Mouse (Mus musculus): ENCODE measurements around the gene Cisd3. TPM values are rescaled to one million over a fixed set of nuclear protein-coding genes. Genes with fewer than 3 reads are reported as not detected.

The Cisd3 gene
- polyA plus RNA-seq, 1 experiment from 2014 or later: 79.9 TPM

DNA sequence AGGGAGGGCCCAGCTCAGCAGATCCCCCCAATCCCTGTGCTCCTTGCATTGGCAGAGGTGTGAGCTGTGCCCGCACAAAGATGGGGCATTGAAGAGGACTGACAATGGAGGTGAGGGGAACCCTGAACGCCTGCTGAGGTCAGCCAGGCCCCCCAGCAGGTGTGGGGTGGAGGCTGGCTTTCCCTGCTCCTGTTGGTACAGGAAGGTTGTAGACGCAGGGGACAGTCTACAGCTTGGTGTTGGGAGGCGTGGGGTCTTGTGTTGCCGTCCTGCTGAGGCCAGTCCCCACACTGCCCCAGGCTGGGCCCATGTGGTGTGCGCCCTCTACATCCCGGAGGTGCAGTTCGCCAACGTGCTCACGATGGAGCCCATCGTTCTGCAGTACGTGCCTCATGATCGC, 20.2 kb upstream of the Cisd3 start:
- no peak overlapping the region for H3K9ac ChIP-seq
- peaks cover 31% of the 10 kb centered on the region for H3K36me3 ChIP-seq
- peaks cover 5% of the 10 kb centered on the region; the same call in 1 of the 2 replicates for H3K27me3 ChIP-seq (replicated peaks)
- 91% methylated on average over 13 of the region's 13 CpGs for WGBS
- no peak overlapping the region for H3K27ac ChIP-seq
- no peaks in the 10 kb centered on the region for H3K9me3 ChIP-seq
- no peak for ATAC-seq
- peak overlapping the region; percentile 90; the same call in 1 of the 2 replicates for H3K4me3 ChIP-seq (replicated peaks)
- H3K4me1 ChIP-seq (replicated peaks): peaks cover 47% of the 10 kb centered on the region
- H3K4me2 ChIP-seq (replicated peaks): peak overlapping the region; percentile 87; the same call in 1 of the 2 replicates

DNA sequence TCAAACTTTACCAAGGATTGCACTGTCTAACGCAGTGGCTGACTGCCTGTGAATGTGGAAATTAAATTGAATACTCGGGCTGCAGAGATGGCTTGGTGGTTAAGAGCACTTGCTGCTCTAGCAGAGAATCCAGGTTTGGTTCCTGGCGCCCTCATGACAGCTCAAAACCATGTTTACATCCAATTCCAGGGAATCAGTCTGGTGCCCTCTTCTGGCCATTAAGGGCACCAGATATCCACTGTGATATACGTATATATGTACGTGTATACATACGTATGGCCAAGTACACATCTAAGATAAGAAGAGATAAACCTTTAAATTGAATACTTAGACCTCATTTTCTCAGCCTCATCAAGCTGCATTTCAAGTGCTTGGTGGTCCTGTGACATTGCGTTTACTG, 19.4 kb upstream of the Cisd3 start:
- 93% methylated on average over 7 of the region's 7 CpGs for WGBS
- ATAC-seq: no peak
- H3K36me3 ChIP-seq: peaks cover 37% of the 10 kb centered on the region
- H3K4me1 ChIP-seq (replicated peaks): peaks cover 39% of the 10 kb centered on the region
- H3K4me3 ChIP-seq (replicated peaks): no peak overlapping the region
- no peak overlapping the region for H3K27ac ChIP-seq
- no peak overlapping the region for H3K4me2 ChIP-seq (replicated peaks)
- H3K27me3 ChIP-seq (replicated peaks): peaks cover 5% of the 10 kb centered on the region; the same call in 1 of the 2 replicates
- H3K9me3 ChIP-seq: no peaks in the 10 kb centered on the region
- H3K9ac ChIP-seq: no peak overlapping the region

DNA sequence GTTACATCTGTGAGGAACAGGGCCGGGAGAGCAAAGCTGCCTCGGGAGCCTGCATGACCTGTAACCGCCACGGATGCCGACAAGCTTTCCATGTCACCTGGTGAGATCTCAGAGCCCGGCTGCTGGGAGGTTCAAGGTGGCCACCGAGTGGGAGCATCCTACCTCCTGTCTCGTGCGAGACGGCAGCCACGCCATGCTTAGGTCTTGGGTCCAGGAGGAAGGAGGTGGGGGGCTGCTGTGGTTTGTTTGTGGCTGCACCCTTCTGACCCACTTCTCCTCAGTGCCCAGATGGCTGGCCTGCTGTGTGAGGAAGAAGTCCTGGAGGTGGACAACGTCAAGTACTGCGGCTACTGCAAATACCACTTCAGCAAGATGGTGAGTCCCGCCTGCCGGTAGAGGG, 18.8 kb upstream of the Cisd3 start:
- Histone ChIP-seq H3K4me3 (replicated peaks) (no peak overlapping the region), H3K36me3 (peaks cover 37% of the 10 kb centered on the region), H3K9me3 (no peaks in the 10 kb centered on the region), H3K4me1 (replicated peaks) (peaks cover 35% of the 10 kb centered on the region), H3K27me3 (replicated peaks) (peaks cover 2% of the 10 kb centered on the region; the same call in 1 of the 2 replicates), H3K27ac (no peak overlapping the region), H3K9ac (no peak overlapping the region), H3K4me2 (replicated peaks) (no peak overlapping the region)
- 88% methylated on average over 15 of the region's 15 CpGs for WGBS
- ATAC-seq: no peak

- ATAC-seq: no peak
- Histone ChIP-seq H3K9ac (no peak overlapping the region), H3K4me1 (replicated peaks) (peaks cover 25% of the 10 kb centered on the region), H3K27ac (no peak overlapping the region), H3K36me3 (peaks cover 50% of the 10 kb centered on the region), H3K4me3 (replicated peaks) (no peak overlapping the region), H3K4me2 (replicated peaks) (no peak overlapping the region), H3K9me3 (no peaks in the 10 kb centered on the region), H3K27me3 (replicated peaks) (no peaks in the 10 kb centered on the region)
- 90% methylated on average over 7 of the region's 7 CpGs for WGBS
Observed at GRCm38 (mm10) chr11:97668160-97668559, 17.5 kb upstream of the Cisd3 start.

GRCm38 (mm10) chr11:97669268-97669667, 16.4 kb upstream of the Cisd3 start:
- Histone ChIP-seq H3K4me2 (replicated peaks) (no peak overlapping the region), H3K27me3 (replicated peaks) (no peaks in the 10 kb centered on the region), H3K9me3 (no peaks in the 10 kb centered on the region), H3K4me1 (replicated peaks) (peaks cover 23% of the 10 kb centered on the region), H3K4me3 (replicated peaks) (no peak overlapping the region), H3K9ac (no peak overlapping the region), H3K27ac (no peak overlapping the region), H3K36me3 (peaks cover 61% of the 10 kb centered on the region)
- WGBS: 68% methylated on average over 15 of the region's 15 CpGs
- no peak for ATAC-seq

- 17% methylated on average over 6 of the region's 6 CpGs for WGBS
- no peak overlapping the region for H3K9ac ChIP-seq
- H3K4me3 ChIP-seq (replicated peaks): no peak overlapping the region
- H3K9me3 ChIP-seq: no peaks in the 10 kb centered on the region
- H3K4me1 ChIP-seq (replicated peaks): peaks cover 20% of the 10 kb centered on the region
- H3K27ac ChIP-seq: no peak overlapping the region
- H3K4me2 ChIP-seq (replicated peaks): no peak overlapping the region
- H3K27me3 ChIP-seq (replicated peaks): no peaks in the 10 kb centered on the region
- peak; percentile 11; the same call in 1 of the 2 replicates for ATAC-seq
- H3K36me3 ChIP-seq: peaks cover 66% of the 10 kb centered on the region
Observed at GRCm38 (mm10) chr11:97669829-97670228, 15.8 kb upstream of the Cisd3 start.

DNA sequence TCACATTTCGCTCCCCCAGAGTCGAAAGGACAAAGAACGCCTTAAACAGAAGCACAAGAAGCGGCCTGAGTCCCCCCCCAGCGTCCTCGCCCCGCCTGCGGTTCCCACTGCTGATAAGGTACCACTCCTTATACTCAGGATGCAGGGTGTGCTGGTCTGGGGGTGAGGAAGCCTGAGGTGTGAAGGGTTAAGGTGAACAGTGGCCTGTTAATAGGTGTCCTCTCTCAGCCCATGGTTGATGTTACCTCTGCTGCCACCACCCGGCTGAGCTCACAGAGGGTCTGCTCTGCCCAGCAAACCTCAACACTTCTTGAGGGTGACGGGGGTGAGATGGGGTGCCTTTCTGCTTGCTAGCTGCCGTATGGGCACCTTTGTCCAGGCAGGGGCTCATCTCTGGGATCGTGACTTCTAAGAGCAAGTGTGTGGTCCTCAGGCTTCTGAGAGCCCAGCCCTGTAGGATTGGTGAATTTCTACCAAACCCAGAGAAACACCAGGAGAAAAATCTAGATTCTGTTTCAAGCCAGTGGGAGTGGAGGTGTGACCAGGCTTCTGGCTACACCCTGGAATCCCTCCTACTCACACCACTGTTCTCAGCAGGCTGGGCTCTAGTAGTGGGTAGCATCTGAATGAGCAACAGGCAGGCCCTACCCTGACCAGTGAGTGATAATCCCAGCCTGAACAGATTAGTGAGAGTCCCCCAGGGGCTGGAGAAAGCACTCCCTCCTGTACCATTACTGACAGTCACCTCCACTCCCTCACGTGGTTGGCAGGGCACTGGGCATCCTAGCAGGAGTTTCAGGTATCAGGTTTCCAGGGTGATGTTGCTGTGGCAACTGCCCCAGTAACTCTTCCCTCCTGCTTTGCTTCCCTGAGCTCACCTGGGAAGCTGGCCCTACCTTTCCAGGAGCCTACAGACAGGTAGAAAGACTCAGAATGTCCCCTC, 15.1 kb upstream of the Cisd3 start:
- Histone ChIP-seq H3K4me3 (replicated peaks) (no peak overlapping the region), H3K9me3 (no peaks in the 10 kb centered on the region), H3K4me2 (replicated peaks) (no peak overlapping the region), H3K36me3 (peaks cover 65% of the 10 kb centered on the region), H3K27me3 (replicated peaks) (no peaks in the 10 kb centered on the region), H3K9ac (no peak overlapping the region), H3K4me1 (replicated peaks) (peaks cover 17% of the 10 kb centered on the region), H3K27ac (no peak overlapping the region)
- no peak for ATAC-seq
- 69% methylated on average over 13 of the region's 13 CpGs for WGBS

DNA sequence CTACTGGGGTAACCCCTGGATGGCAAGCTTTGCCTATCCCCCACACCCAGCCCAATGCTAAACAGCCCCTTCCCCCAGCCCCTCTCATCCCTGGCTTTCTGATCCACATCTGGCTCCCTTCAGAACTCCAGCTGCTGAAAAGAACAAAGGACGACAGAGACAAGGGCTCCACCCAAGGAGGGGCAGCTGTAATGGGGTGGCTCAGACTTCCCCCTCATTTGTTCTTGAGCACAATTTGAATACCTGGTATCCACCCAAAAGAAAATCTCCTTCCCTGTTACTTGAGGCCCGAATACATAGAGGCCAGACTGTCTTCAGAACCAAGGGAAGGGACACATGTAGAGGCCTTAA, 14.5 kb upstream of the Cisd3 start:
- Histone ChIP-seq H3K4me2 (replicated peaks) (no peak overlapping the region), H3K4me1 (replicated peaks) (peaks cover 17% of the 10 kb centered on the region), H3K4me3 (replicated peaks) (no peak overlapping the region), H3K27me3 (replicated peaks) (no peaks in the 10 kb centered on the region), H3K9me3 (no peaks in the 10 kb centered on the region), H3K27ac (no peak overlapping the region), H3K9ac (no peak overlapping the region), H3K36me3 (peaks cover 58% of the 10 kb centered on the region)
- WGBS: 54% methylated on average over 2 of the region's 2 CpGs
- no peak for ATAC-seq

DNA sequence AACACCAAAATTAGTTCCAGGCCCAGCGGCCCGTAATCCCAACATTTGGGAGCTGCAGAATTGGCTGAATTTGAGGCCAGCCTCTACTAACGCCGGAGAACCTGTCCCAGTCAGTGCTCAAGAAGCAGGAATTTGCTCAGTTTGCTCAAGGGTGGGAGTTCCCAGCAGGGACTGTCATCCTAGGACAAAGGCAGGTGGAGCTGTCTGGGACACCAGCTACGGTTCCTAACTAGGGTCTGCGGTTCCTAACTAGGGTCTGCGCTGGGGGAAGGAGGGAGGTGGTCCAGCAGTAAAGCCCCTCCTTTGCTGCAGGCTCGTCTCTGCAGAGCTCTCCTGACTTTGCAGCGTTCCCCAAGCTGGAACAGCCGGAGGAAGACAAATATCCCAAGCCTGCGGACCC, 12.5 kb upstream of the Cisd3 start:
- H3K9me3 ChIP-seq: no peaks in the 10 kb centered on the region
- H3K27me3 ChIP-seq (replicated peaks): no peaks in the 10 kb centered on the region
- no peak overlapping the region for H3K4me2 ChIP-seq (replicated peaks)
- H3K4me1 ChIP-seq (replicated peaks): peaks cover 22% of the 10 kb centered on the region
- no peak for ATAC-seq
- no peak overlapping the region for H3K27ac ChIP-seq
- 86% methylated on average over 11 of the region's 11 CpGs for WGBS
- no peak overlapping the region for H3K4me3 ChIP-seq (replicated peaks)
- peaks cover 53% of the 10 kb centered on the region for H3K36me3 ChIP-seq
- H3K9ac ChIP-seq: no peak overlapping the region

GRCm38 (mm10) chr11:97676050-97676754, 9.4 kb upstream of the Cisd3 start:
- WGBS: 83% methylated on average over 15 of the region's 15 CpGs
- no peak overlapping the region for H3K9ac ChIP-seq
- ATAC-seq: no peak
- peaks cover 48% of the 10 kb centered on the region for H3K36me3 ChIP-seq
- no peak overlapping the region for H3K4me3 ChIP-seq (replicated peaks)
- H3K27me3 ChIP-seq (replicated peaks): no peaks in the 10 kb centered on the region
- H3K4me1 ChIP-seq (replicated peaks): 0 out of 2 replicates have a peak, but pooled peaks cover 6% of the 10 kb centered on the region
- H3K9me3 ChIP-seq: no peaks in the 10 kb centered on the region
- H3K4me2 ChIP-seq (replicated peaks): no peak overlapping the region
- no peak overlapping the region for H3K27ac ChIP-seq

DNA sequence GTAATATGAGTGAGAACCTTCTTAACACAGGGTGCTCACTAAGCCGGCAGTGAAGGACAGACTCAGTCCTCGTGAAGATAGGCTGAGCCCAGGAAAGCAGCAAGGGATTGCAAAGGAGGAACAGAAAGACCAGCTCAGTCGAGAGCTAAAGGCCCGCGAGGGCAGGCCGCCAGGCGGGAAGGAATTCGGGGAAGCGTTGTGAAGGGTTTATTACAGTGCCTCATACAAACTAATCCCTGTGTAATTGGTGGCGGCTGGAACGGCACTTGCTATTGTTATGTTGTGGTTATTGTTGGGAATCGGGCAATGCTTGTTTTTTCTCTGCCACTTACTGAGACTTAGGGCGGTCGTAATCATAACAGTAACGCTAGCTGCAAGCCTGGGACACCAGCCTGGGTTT, 8.2 kb upstream of the Cisd3 start:
- Histone ChIP-seq H3K27me3 (replicated peaks) (no peaks in the 10 kb centered on the region), H3K9me3 (no peaks in the 10 kb centered on the region), H3K27ac (no peak overlapping the region), H3K4me2 (replicated peaks) (no peak overlapping the region), H3K4me1 (replicated peaks) (0 out of 2 replicates have a peak, but pooled peaks cover 6% of the 10 kb centered on the region), H3K4me3 (replicated peaks) (no peak overlapping the region), H3K36me3 (peaks cover 53% of the 10 kb centered on the region), H3K9ac (no peak overlapping the region)
- 57% methylated on average over 15 of the region's 15 CpGs for WGBS
- ATAC-seq: no peak

DNA sequence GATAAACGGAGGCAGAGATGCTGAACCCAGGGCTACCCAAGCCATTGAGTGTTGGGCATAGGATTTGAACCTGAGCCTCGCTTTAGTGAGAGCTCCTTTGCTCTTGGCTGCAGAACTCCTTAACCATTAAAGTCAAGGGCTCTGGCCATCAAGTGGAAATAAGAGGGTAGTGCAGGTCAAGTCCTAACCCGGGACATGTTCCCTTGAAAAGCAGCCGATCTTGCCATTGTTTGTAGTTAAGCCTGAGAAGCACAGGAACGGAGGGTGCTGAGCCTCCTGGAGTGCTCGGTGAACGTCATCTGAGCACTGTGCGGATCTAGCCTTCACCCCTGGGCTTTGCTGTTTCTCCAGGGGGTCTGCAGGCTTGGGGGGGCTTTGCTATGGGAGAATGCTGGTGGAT, 7.8 kb upstream of the Cisd3 start:
- WGBS: 69% methylated on average over 8 of the region's 8 CpGs
- Histone ChIP-seq H3K36me3 (peaks cover 52% of the 10 kb centered on the region), H3K4me3 (replicated peaks) (no peak overlapping the region), H3K27ac (no peak overlapping the region), H3K4me2 (replicated peaks) (no peak overlapping the region), H3K4me1 (replicated peaks) (0 out of 2 replicates have a peak, but pooled peaks cover 6% of the 10 kb centered on the region), H3K9me3 (no peaks in the 10 kb centered on the region), H3K27me3 (replicated peaks) (no peaks in the 10 kb centered on the region), H3K9ac (no peak overlapping the region)
- no peak for ATAC-seq

Measured in intestine, embryonic 15.5 days (tissue).